Mouse (Mus musculus): ENCODE data around the gene Atp8b3. TPM values are rescaled to one million over a fixed set of nuclear protein-coding genes. Genes with fewer than 3 reads are reported as not detected.

Gene Atp8b3
- polyA plus RNA-seq, 1 experiment from 2014 or later = 0.05 TPM

DNA sequence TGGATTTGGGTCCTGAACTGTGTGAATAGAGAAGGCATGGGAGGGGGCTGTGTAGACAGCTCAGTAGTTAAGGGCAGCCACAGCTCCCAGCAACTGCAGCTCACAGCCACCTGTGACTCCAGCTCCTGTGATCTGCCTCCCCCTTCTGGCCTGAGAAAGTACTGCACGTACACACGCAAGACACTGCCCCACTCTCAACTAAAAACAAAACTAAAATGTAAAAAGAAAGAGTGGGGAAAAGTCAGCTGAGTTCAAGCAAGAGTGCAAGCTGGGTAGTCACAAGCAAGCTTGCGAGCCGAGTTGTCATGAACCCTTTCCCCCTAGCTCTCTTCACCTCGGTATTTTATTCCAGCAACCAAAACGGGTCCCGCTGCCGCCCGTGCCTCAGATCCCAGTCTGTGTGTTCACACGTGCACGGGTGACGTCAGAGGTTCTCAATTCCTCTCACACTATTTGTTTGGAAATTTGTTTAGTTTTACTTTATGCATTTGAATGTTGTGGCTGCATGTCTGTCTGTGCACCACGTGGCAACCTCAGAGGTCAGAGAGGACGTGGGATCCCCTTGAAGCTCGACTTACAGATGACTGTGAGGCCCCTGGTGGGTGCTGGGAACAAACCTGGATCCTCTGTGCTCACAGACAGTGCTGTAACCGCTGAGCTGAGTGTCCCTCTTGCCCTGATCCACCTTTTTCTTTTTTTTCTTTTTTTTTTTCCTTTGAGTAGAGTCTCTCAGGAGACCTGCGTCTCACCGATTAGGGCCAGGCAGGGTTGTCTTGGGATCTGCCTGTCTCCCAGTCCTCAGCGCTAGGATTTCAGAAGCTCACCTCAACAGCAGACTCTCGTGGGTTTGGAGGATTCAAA, 29.3 kb downstream of the Atp8b3 start:
- H3K9me3 ChIP-seq = no peaks in the 10 kb centered on the region
- H3K4me3 ChIP-seq = peak overlapping the region; percentile 33
- ATAC-seq (ENCODE audit: borderline replicate concordance, extremely low read depth, low FRiP score, low TSS enrichment) = peak; percentile 23; the same call in 1 of the 2 replicates
- H3K36me3 ChIP-seq = no peaks in the 10 kb centered on the region
- no peak overlapping the region for H3K27ac ChIP-seq
- H3K27me3 ChIP-seq = peaks cover 82% of the 10 kb centered on the region
- H3K4me2 ChIP-seq = peak overlapping the region; percentile 60
- H3K9ac ChIP-seq = no peak overlapping the region; the same call in none of the 2 replicates
- WGBS = 5% methylated on average over 20 of the region's 20 CpGs
- peaks cover 5% of the 10 kb centered on the region; the same call in 1 of the 2 replicates for H3K4me1 ChIP-seq

DNA sequence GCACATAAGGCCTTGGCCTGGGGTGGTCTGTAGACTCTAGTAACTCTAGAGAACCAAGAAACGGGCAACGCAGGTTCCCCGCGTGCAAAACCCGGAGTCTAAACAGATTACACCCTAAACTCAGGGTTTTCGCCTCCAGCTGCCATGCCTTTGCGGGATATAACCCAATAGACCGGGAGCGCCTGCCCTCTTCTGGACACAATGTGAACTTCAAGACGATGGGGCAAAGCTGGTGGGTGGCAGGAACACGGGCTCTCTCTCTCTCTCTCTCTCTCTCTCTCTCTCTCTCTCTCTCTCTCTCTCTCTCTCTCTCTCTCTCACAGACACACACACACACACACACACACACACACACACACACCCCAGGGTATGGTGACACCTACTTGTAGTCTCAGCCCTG, 32.7 kb downstream of the Atp8b3 start:
- Histone ChIP-seq H3K27ac (no peak overlapping the region), H3K27me3 (peaks cover 80% of the 10 kb centered on the region), H3K4me1 (peaks cover 11% of the 10 kb centered on the region), H3K9ac (no peak overlapping the region), H3K4me2 (no peak overlapping the region), H3K9me3 (no peaks in the 10 kb centered on the region), H3K4me3 (no peak overlapping the region), H3K36me3 (no peaks in the 10 kb centered on the region)
- no peak for ATAC-seq (ENCODE audit: borderline replicate concordance, extremely low read depth, low FRiP score, low TSS enrichment)
- WGBS = 2% methylated on average over 11 of the region's 11 CpGs

DNA sequence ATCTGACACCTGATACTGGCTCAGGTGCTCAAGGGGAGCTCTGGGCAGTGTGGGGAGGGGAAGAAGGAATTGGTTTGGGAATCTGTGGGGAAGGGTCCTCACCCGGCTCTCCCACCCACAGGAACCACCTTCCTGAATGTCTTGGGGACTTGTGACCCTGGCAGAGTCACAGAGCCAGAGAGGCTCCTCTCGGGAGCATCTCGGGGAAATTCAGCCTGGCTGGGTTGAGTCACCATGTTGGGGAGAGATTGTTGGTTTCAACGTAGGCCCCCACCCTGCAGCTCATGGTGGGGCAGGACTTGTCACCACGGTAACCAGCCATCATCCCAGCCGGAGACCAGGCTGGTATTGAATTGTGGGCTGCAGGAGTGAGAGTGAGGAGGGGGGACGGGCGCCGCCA, 34.2 kb downstream of the Atp8b3 start:
- no peak for ATAC-seq (ENCODE audit: borderline replicate concordance, extremely low read depth, low FRiP score, low TSS enrichment)
- Histone ChIP-seq H3K36me3 (no peaks in the 10 kb centered on the region), H3K4me3 (no peak overlapping the region), H3K4me2 (no peak overlapping the region), H3K27ac (no peak overlapping the region), H3K9me3 (no peaks in the 10 kb centered on the region), H3K9ac (no peak overlapping the region), H3K4me1 (peaks cover 7% of the 10 kb centered on the region), H3K27me3 (peaks cover 80% of the 10 kb centered on the region)
- 1% methylated on average over 9 of the region's 9 CpGs for WGBS

DNA sequence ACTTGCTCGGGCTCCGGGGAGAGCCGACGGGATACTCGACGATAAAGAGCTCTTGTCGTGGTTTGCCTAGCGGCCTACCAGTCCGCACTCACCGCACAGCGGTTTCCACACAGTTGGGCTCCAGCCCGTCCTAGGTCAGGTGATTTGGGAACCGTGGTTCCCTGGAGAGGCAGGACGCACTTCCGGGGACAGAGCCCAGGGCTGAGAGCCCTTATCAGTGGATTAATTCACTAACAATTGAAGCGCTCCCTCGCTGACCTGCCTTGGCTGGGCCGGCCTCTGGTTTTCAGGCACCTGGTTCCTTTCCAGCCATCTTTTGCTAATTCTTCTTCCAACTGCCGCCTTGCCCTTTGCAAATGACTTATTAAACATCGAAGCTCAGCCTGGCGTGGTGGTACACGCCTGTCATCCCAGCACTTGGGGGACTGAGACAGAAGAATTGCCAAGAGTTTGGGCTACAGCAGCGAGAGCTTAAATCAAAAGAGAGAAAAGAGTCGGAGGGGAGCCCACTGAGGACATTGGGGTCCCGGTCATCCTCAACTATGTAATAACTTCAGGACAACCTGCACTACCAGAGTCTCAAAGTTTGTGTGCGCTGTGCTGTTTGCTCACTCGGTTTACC, 35.2 kb downstream of the Atp8b3 start:
- H3K9ac ChIP-seq = no peak overlapping the region
- peak; percentile 23; the same call in 1 of the 2 replicates for ATAC-seq (ENCODE audit: borderline replicate concordance, extremely low read depth, low FRiP score, low TSS enrichment)
- 3% methylated on average over 27 of the region's 27 CpGs for WGBS
- no peaks in the 10 kb centered on the region for H3K9me3 ChIP-seq
- H3K36me3 ChIP-seq = no peaks in the 10 kb centered on the region
- no peak overlapping the region for H3K4me2 ChIP-seq
- no peak overlapping the region; the same call in 1 of the 2 replicates for H3K4me3 ChIP-seq
- peaks cover 5% of the 10 kb centered on the region; the same call in 1 of the 2 replicates for H3K4me1 ChIP-seq
- no peak overlapping the region for H3K27ac ChIP-seq
- peaks cover 84% of the 10 kb centered on the region for H3K27me3 ChIP-seq

DNA sequence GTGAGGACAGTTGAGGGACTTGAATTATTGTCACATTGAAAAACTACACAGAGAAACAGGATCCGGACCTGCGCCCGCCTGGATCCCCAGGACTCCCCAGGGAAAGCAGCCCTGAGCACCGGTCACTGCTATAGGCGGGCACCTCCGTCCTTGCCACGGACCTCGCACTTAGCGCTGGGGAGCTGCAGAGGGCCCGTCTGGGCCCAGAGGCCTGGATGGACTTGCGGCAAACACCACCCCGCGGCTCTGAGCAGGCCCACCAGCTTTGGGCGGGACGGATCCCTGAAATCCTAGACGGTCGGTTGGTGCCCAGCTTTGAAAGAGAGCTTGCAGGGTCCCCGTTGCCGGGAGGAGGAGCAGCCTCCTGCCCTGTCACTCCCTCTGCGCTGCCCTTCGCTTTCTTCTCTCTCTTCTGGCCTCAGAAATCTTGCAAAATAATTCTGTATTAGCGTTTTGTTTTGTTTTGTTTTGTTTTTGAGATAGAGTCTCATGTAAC, 36.1 kb downstream of the Atp8b3 start:
- no peak overlapping the region for H3K27ac ChIP-seq
- no peaks in the 10 kb centered on the region for H3K36me3 ChIP-seq
- no peaks in the 10 kb centered on the region for H3K9me3 ChIP-seq
- peaks cover 88% of the 10 kb centered on the region for H3K27me3 ChIP-seq
- peaks cover 5% of the 10 kb centered on the region; the same call in 1 of the 2 replicates for H3K4me1 ChIP-seq
- no peak overlapping the region for H3K4me2 ChIP-seq
- ATAC-seq (ENCODE audit: borderline replicate concordance, extremely low read depth, low FRiP score, low TSS enrichment) = no peak
- H3K9ac ChIP-seq = no peak overlapping the region
- no peak overlapping the region for H3K4me3 ChIP-seq
- WGBS = 2% methylated on average over 22 of the region's 22 CpGs

DNA sequence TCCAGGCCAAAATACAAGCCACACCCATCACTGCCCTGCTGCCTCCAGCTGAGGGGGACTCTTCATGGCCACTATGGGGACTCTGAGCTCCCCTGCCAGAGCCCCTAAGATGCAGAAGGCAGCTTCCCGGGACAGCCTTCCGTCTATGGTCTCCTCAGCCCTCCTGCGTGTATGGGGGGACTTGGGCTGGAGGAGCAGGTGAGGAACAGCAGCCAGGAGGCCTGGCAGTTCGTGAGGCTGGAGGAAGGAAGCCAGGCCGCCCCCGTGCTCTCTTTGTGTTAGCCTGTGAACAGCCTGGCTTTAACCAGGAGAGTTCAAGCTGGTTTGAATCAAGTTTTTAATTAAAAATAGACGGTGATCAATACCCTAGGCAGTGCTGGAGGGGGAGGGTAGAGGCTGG, 36.6 kb downstream of the Atp8b3 start:
- ATAC-seq (ENCODE audit: borderline replicate concordance, extremely low read depth, low FRiP score, low TSS enrichment) = no peak
- H3K4me2 ChIP-seq = no peak overlapping the region
- H3K27me3 ChIP-seq = peaks cover 89% of the 10 kb centered on the region
- H3K4me3 ChIP-seq = no peak overlapping the region
- peaks cover 5% of the 10 kb centered on the region; the same call in 1 of the 2 replicates for H3K4me1 ChIP-seq
- H3K36me3 ChIP-seq = no peaks in the 10 kb centered on the region
- H3K9me3 ChIP-seq = no peaks in the 10 kb centered on the region
- no peak overlapping the region for H3K9ac ChIP-seq
- no peak overlapping the region for H3K27ac ChIP-seq
- under 1% methylated on average over 7 of the region's 7 CpGs for WGBS

DNA sequence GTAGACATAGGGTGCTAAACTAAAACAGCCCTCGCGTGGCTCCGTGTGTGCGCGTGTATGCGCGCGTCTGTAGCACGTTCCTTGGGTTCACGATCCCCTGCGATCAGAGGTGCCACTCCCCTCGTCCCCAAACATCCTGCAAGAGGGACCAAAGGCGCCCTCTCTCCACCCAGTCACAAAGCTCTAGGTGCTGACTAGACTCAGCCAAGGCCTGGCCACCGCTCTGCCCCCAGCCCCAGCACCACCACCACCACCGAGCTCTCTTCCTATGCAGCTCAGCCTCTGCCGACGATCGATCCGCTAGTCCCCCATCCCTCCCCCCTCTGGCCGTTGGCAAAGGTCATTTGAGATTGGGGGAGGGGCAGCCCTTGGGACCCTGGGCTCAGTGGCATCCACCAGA, 42.5 kb downstream of the Atp8b3 start:
- no peak overlapping the region for H3K9ac ChIP-seq
- no peak overlapping the region for H3K27ac ChIP-seq
- no peak overlapping the region for H3K4me2 ChIP-seq
- H3K27me3 ChIP-seq = peaks cover 98% of the 10 kb centered on the region
- under 1% methylated on average over 18 of the region's 20 CpGs for WGBS
- no peaks in the 10 kb centered on the region for H3K9me3 ChIP-seq
- H3K4me1 ChIP-seq = peaks cover 24% of the 10 kb centered on the region
- H3K4me3 ChIP-seq = no peak overlapping the region
- no peak for ATAC-seq (ENCODE audit: borderline replicate concordance, extremely low read depth, low FRiP score, low TSS enrichment)
- H3K36me3 ChIP-seq = no peaks in the 10 kb centered on the region

DNA sequence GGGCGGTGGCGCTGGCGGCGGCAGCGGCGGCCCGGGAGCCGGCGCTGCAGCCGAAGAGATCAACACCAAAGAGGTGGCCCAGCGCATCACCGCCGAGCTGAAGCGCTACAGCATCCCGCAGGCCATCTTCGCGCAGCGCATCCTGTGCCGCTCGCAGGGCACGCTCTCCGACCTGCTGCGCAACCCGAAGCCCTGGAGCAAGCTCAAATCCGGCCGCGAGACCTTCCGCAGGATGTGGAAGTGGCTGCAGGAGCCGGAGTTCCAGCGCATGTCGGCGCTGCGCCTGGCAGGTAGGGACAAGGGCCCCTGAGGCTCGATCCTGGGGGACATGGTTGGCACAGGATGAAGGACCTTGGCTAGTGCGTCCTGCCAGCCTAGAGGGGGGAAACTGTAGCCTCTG, 43.0 kb downstream of the Atp8b3 start:
- Histone ChIP-seq H3K9ac (no peak overlapping the region), H3K4me1 (peaks cover 29% of the 10 kb centered on the region), H3K4me2 (peak overlapping the region; percentile 78), H3K4me3 (peak overlapping the region; percentile 42), H3K27me3 (peaks cover 98% of the 10 kb centered on the region), H3K36me3 (no peaks in the 10 kb centered on the region), H3K27ac (no peak overlapping the region), H3K9me3 (no peaks in the 10 kb centered on the region)
- ATAC-seq (ENCODE audit: borderline replicate concordance, extremely low read depth, low FRiP score, low TSS enrichment) = no peak
- WGBS = 0% methylated on average over 35 of the region's 35 CpGs

DNA sequence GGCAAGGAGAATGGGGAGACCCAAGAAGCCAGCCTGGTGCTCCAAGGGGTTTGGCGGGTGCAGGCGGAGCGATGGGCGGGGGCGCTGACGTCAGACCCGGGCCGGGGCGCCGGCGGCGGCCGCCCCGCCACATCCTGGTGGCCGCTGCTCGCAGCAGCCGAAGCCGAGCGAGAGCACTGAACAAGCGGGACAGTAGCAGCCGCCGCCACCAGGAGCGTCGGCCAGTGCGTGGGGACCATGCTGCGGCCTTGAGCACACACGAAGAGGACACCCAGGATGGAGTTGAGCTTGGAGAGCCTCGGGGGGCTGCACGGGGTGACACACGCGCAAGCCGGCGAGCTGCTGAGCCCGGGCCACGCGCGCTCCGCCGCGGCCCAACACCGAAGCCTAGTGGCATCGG, 44.2 kb downstream of the Atp8b3 start, which contains the start of gene Onecut3:
Onecut3 (plus strand) TSS at position 104 of the 400 bp plus-strand sequence.
- Histone ChIP-seq H3K27ac (no peak within 1 kb of the TSS), H3K9ac (no peak within 1 kb of the TSS), H3K27me3 (peaks cover 98% of the 10 kb centered on the region), H3K4me2 (peak within 1 kb of the TSS; percentile 78), H3K4me3 (peak within 1 kb of the TSS; percentile 42), H3K9me3 (no peaks in the 10 kb centered on the region), H3K36me3 (no peaks in the 10 kb centered on the region), H3K4me1 (peaks cover 41% of the 10 kb centered on the region)
- no peak for ATAC-seq (ENCODE audit: borderline replicate concordance, extremely low read depth, low FRiP score, low TSS enrichment)
- under 1% methylated on average over 40 of the region's 42 CpGs for WGBS

DNA sequence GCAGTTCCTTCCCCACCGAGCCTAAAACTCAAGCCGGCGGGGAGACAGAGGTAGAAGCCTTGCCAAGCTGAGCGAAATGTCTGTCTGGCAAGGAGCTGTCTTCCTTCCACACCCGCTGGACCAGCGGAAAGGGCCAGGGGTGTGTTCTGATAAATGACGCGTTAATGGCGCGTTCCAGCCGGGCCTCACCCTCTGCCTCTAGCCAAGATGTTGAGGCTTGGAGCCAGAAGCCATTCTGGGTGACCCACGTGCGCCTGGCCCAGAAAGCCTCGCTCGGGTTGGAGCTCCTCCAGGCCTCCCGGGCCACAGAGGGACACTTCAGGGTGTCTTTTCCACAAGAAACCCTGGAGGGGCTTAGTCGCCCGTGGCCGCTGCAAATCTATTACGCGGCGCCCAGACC, 48.9 kb downstream of the Atp8b3 start:
- no peaks in the 10 kb centered on the region for H3K9me3 ChIP-seq
- WGBS = under 1% methylated on average over 22 of the region's 22 CpGs
- no peaks in the 10 kb centered on the region for H3K36me3 ChIP-seq
- peaks cover 91% of the 10 kb centered on the region for H3K27me3 ChIP-seq
- peaks cover 36% of the 10 kb centered on the region for H3K4me1 ChIP-seq
- H3K9ac ChIP-seq = no peak overlapping the region
- H3K27ac ChIP-seq = no peak overlapping the region
- peak overlapping the region; percentile 7; the same call in 1 of the 2 replicates for H3K4me3 ChIP-seq
- peak overlapping the region; percentile 45 for H3K4me2 ChIP-seq
- peak; percentile 88 for ATAC-seq (ENCODE audit: borderline replicate concordance, extremely low read depth, low FRiP score, low TSS enrichment)

DNA sequence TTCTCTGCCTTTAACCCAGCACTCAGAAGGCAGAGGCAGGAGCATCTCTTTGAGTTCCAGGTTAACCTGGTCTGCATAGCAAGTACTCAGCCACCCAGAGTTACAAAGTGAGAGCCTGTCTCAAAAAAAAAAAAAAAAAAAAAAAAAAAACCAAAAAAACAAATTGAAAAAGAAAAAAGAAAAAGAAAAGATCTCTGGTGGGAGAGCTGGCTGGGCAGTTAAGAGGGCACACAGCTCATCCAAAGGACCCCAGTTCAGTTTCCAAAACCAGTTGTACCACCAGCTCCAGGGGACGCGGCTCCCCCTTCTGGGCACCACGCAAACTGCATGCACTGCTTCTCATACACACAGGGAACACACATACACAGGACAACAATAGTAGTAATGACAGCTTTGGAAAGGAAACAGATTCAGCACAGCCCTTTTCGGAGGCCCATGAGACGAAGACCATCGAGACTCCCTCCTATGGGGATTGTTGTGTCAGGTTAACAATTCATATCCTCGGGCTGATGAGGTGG, 52.0 kb downstream of the Atp8b3 start:
- no peaks in the 10 kb centered on the region for H3K36me3 ChIP-seq
- H3K9ac ChIP-seq = no peak overlapping the region
- ATAC-seq (ENCODE audit: borderline replicate concordance, extremely low read depth, low FRiP score, low TSS enrichment) = no peak
- 74% methylated on average over 7 of the region's 7 CpGs for WGBS
- H3K27ac ChIP-seq = no peak overlapping the region
- H3K9me3 ChIP-seq = no peaks in the 10 kb centered on the region
- H3K27me3 ChIP-seq = peaks cover 88% of the 10 kb centered on the region
- peaks cover 27% of the 10 kb centered on the region for H3K4me1 ChIP-seq
- no peak overlapping the region for H3K4me3 ChIP-seq
- H3K4me2 ChIP-seq = no peak overlapping the region

Measured in lung, embryonic 15.5 days (tissue).